ENCODE assay signal across 8 mouse cellular contexts in genomic region chr13:107246956-107247751, GRCm38 (mm10).
DNase-seq lines count a peak whose midpoint lies in the region; ATAC-seq and TF ChIP-seq lines count a peak whose summit lies in the region.

No protein-coding gene starts in this region.

- no peak for DNase-seq in kidney, postnatal 4 days
- peak; percentile 28 for DNase-seq in embryonic facial prominence, embryonic 10.5 days (ENCODE audit: low spot score)
- DNase-seq in hindbrain, embryonic 10.5 days (ENCODE audit: low spot score) = peak; percentile 15
- DNase-seq in adrenal gland, postnatal 10 days = no peak
- no peak for DNase-seq in yolk sac, embryonic 10.5 days (ENCODE audit: low spot score)
- DNase-seq in kidney, adult 2 months = no peak

- no peaks in the 10 kb centered on the region for H3K27me3 ChIP-seq in kidney, embryonic 14.5 days (ENCODE audit: control insufficient read depth, insufficient read depth, low read length)
- no peaks in the 10 kb centered on the region; the same call in 1 of the 2 replicates for H3K27me3 ChIP-seq in embryonic facial prominence, embryonic 10.5 days (replicated peaks; ENCODE audit: low read depth, poor library complexity, severe bottlenecking)
- 0 out of 2 replicates have a peak, but pooled peaks cover 11% of the 10 kb centered on the region for H3K27me3 ChIP-seq in hindbrain, embryonic 10.5 days (ENCODE audit: insufficient read depth, poor library complexity, severe bottlenecking)
- no peaks in the 10 kb centered on the region for H3K27me3 ChIP-seq in midbrain, embryonic 16.5 days (ENCODE audit: control insufficient read depth, insufficient read depth, low read depth, low read length)
- H3K27me3 ChIP-seq in kidney, adult 2 months (replicated peaks; ENCODE audit: control insufficient read depth, insufficient read depth, low read length) = no peaks in the 10 kb centered on the region

- H3K9ac ChIP-seq in kidney, embryonic 14.5 days (ENCODE audit: low read depth, low read length) = no peak overlapping the region
- peak overlapping the region; percentile 43 for H3K9ac ChIP-seq in midbrain, embryonic 16.5 days (ENCODE audit: low read depth, low read length)

- H3K27ac ChIP-seq in kidney, embryonic 14.5 days (ENCODE audit: low read depth, low read length) = no peak overlapping the region
- peak overlapping the region; percentile 59 for H3K27ac ChIP-seq in embryonic facial prominence, embryonic 10.5 days (replicated peaks)
- peak overlapping the region; percentile 66 for H3K27ac ChIP-seq in hindbrain, embryonic 10.5 days
- 0 out of 2 replicates have a peak overlapping the region, but pooled peaks have one; percentile 11 for H3K27ac ChIP-seq in midbrain, embryonic 16.5 days (ENCODE audit: low read length)
- no peak overlapping the region for H3K27ac ChIP-seq in kidney, adult 2 months (ENCODE audit: insufficient read depth, low read depth, low read length)

- no peak for TF ChIP-seq POLR2A in kidney, adult 2 months (IDR thresholded peaks at IDR 0.05; ENCODE audit: low read depth, low read length)

- WGBS in kidney, embryonic 14.5 days = 31% methylated on average over 17 of the region's 17 CpGs
- WGBS in embryonic facial prominence, embryonic 10.5 days = 24% methylated on average over 17 of the region's 17 CpGs
- WGBS in hindbrain, embryonic 10.5 days = 28% methylated on average over 17 of the region's 17 CpGs
- WGBS in midbrain, embryonic 16.5 days = 23% methylated on average over 17 of the region's 17 CpGs
- 41% methylated on average over 17 of the region's 17 CpGs for WGBS in kidney, adult 2 months

- peak overlapping the region; percentile 19; the same call in 1 of the 2 replicates for H3K4me2 ChIP-seq in kidney, embryonic 14.5 days (replicated peaks; ENCODE audit: low read depth, low read length)
- H3K4me2 ChIP-seq in midbrain, embryonic 16.5 days (ENCODE audit: low read length) = peak overlapping the region; percentile 48

- H3K9me3 ChIP-seq in kidney, embryonic 14.5 days (ENCODE audit: control insufficient read depth, low read length) = no peaks in the 10 kb centered on the region
- no peaks in the 10 kb centered on the region for H3K9me3 ChIP-seq in embryonic facial prominence, embryonic 10.5 days
- H3K9me3 ChIP-seq in hindbrain, embryonic 10.5 days = no peaks in the 10 kb centered on the region
- H3K9me3 ChIP-seq in midbrain, embryonic 16.5 days (replicated peaks; ENCODE audit: control insufficient read depth, low read length, poor library complexity, severe bottlenecking) = no peaks in the 10 kb centered on the region

- no peak for TF ChIP-seq CTCF in kidney, adult 2 months (conservative IDR thresholded peaks at IDR 0.05; ENCODE audit: insufficient read depth, insufficient read length, low read depth, low read length)

- no peaks in the 10 kb centered on the region for H3K36me3 ChIP-seq in kidney, embryonic 14.5 days (ENCODE audit: control insufficient read depth, insufficient read depth, low read length)
- H3K36me3 ChIP-seq in embryonic facial prominence, embryonic 10.5 days (replicated peaks) = no peaks in the 10 kb centered on the region
- H3K36me3 ChIP-seq in hindbrain, embryonic 10.5 days = no peaks in the 10 kb centered on the region
- H3K36me3 ChIP-seq in midbrain, embryonic 16.5 days (ENCODE audit: control insufficient read depth, insufficient read depth, low read length) = no peaks in the 10 kb centered on the region
- H3K36me3 ChIP-seq in kidney, adult 2 months (ENCODE audit: control insufficient read depth, insufficient read depth, low read length) = no peaks in the 10 kb centered on the region

- H3K4me3 ChIP-seq in kidney, embryonic 14.5 days (ENCODE audit: low read length) = no peak overlapping the region; the same call in 1 of the 2 replicates
- peak overlapping the region; percentile 43 for H3K4me3 ChIP-seq in embryonic facial prominence, embryonic 10.5 days
- peak overlapping the region; percentile 39 for H3K4me3 ChIP-seq in hindbrain, embryonic 10.5 days
- peak overlapping the region; percentile 22; the same call in 1 of the 2 replicates for H3K4me3 ChIP-seq in midbrain, embryonic 16.5 days (ENCODE audit: low read depth, low read length)
- no peak overlapping the region for H3K4me3 ChIP-seq in kidney, adult 2 months (ENCODE audit: insufficient read depth, low read depth, low read length)

- no peaks in the 10 kb centered on the region for H3K4me1 ChIP-seq in kidney, embryonic 14.5 days (ENCODE audit: control insufficient read depth, insufficient read depth, low read length)
- peaks cover 22% of the 10 kb centered on the region for H3K4me1 ChIP-seq in embryonic facial prominence, embryonic 10.5 days
- H3K4me1 ChIP-seq in hindbrain, embryonic 10.5 days (replicated peaks) = peaks cover 13% of the 10 kb centered on the region
- H3K4me1 ChIP-seq in midbrain, embryonic 16.5 days (ENCODE audit: control insufficient read depth, insufficient read depth, low read length) = peaks cover 10% of the 10 kb centered on the region; the same call in 1 of the 2 replicates
- H3K4me1 ChIP-seq in kidney, adult 2 months (ENCODE audit: control insufficient read depth, insufficient read depth, low read length) = no peaks in the 10 kb centered on the region

- no peak for ATAC-seq in kidney, embryonic 14.5 days (ENCODE audit: low FRiP score, low TSS enrichment)
- peak; percentile 52; the same call in 1 of the 2 replicates for ATAC-seq in midbrain, embryonic 16.5 days

Comparison
In these comparisons a context has a peak if more than half of its experiments do, and no peak if none do; other contexts are left out.
1. H3K27ac ChIP-seq: peak in embryonic facial prominence, embryonic 10.5 days (single experiment), hindbrain, embryonic 10.5 days (single experiment) and midbrain, embryonic 16.5 days (single experiment); none in kidney, embryonic 14.5 days (single experiment) and kidney, adult 2 months (single experiment).
2. H3K4me3 ChIP-seq: peak in embryonic facial prominence, embryonic 10.5 days (single experiment), hindbrain, embryonic 10.5 days (single experiment) and midbrain, embryonic 16.5 days (single experiment); none in kidney, embryonic 14.5 days (single experiment) and kidney, adult 2 months (single experiment).
3. DNase-seq: peak in embryonic facial prominence, embryonic 10.5 days (single experiment) and hindbrain, embryonic 10.5 days (single experiment); none in kidney, postnatal 4 days (0 of 2), adrenal gland, postnatal 10 days (single experiment), yolk sac, embryonic 10.5 days (single experiment) and kidney, adult 2 months (single experiment).